Mouse (Mus musculus) Muller cell, postnatal 12 days (primary cell): ENCODE results near the gene Gm19965.

Source experiments
- DNase-seq: peaks from one replicate; pipeline ENCODE4 v3.0.0-alpha.2; 2015; ENCODE audit errors: inconsistent ontology term

Gene Gm19965

GRCm38 (mm10) chr1:116802683-116803082 is at the start of gene Gm19965:
Gene Gm19965, plus strand, starts transcription at chr1:116802983.
- no peak for DNase-seq

DNA sequence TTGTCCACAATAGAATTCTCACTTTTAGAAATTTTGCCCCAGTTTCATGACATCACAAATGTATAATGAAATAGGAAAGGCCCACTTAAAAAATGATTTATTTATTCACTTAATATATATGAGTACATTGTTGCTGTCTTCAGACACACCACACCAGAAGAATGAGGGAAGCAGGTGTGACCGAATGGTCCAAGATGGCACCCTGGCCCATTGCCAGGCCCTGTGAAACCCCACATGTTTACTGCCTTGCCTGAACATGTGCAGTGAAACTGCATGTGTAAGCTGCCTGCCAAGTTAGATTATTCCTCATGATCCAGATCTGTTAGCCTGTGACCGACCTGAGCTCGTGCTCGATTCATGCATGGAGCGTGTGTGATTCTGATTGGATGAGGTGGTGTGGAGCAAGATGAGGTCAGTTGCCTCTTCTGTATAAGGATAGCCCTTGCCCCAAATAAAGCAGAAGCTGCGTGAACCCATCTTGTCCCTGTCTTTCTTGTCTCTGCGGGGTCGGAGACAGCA is 20.3 kb upstream of the Gm19965 start:
- DNase-seq: no peak
